Mouse (Mus musculus) kidney, postnatal 4 days (tissue): ENCODE measurements at regions not wholly inside any gene's neighbourhood (a gene's known extent, or its start where the extent isn't known, plus 50 kb on each side); places are given as distances from the start of the nearest gene placed in this dataset.
A peak's percentile ranks its signal among the peaks of the same experiment; 100 is the strongest.
"Not testable (repeated sequence)": the region's sequence is repeated elsewhere in the genome, so short reads cannot be mapped to it uniquely, and the experiment has no call there.

Experiments used
- DNase-seq, 2 experiments: peaks; one replicate each; pipeline ENCODE4 v3.0.0; 2021; ENCODE audit warnings: mixed read lengths in 2 of 2

GRCm38 (mm10) chr14:53299735-53300134 is 804.2 kb upstream of the Olfr1507 start:
- DNase-seq: not testable (repeated sequence)

DNA sequence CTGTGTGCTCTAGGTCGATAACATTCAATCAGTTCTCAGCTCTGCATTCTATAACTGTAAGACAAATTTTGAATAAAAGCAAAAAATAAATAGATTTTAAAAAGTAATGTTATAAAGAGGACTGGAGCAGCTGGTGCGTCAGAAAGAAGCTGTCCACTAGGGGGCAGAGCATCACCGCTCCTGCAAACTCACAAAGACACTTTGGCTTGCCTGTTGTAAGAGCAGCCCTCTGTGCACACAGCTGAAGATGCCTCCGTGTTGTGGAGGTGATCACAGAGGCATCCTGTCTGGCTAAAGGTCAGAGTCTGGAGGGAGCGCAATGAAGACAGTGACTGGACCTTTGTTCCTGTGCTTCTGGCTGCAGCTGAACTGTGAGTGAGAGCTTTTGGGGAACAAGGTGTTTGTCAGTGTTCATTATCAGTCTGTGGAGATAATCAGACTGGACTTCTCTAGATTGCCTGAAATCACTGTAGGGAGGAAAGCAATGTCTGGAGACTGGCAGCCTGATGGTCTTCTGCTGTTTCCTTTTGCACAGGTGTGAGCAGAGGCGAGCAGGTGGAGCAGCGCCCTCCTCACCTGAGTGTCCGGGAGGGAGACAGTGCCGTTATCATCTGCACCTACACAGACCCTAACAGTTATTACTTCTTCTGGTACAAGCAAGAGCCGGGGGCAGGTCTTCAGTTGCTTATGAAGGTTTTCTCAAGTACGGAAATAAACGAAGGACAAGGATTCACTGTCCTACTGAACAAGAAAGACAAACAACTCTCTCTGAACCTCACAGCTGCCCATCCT is 788.0 kb upstream of the Olfr1507 start:
- DNase-seq: not testable (repeated sequence)

- not testable (repeated sequence) for DNase-seq
Observed at GRCm38 (mm10) chr14:53273218-53273617, 777.7 kb upstream of the Olfr1507 start.

DNA sequence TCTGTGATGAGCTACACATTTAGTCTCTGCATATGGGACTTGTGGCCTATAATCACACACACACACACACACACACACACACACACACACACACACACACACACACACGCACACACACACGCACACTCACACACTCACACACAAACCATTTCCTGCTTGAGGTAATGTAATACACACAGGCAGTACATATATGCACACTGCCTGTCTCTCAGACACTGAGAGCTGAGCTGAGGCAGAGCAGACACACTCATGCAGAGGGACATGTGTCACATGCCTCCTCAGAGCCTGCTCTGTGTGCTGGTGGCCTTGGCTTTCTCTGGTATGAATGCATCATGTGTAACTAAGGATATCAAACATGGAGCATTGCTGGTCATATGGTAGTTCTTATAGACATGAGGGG is 772.1 kb upstream of the Olfr1507 start:
- DNase-seq: not testable (repeated sequence)

GRCm38 (mm10) chr14:53255962-53256361 is 760.4 kb upstream of the Olfr1507 start:
- DNase-seq: not testable (repeated sequence)

DNA sequence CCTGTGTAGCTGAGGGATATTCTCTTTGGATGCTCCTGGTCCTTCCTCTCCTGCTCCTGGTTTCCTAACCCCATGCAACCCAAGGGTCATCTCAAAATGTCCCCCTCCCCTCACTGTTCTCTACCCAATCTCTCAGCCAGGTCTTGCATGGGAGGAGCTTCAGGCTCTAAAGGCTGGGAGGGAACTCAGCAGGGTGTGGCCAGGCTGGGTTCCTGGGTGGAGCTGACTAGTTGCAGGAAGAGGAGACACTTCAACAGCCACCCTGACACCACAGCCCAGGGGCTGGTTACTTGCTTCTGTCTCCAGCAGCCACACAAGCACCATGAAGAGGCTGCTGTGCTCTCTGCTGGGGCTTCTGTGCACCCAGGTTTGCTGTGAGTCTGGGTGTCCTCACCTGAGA is 757.9 kb upstream of the Olfr1507 start:
- not testable (repeated sequence) for DNase-seq

DNA sequence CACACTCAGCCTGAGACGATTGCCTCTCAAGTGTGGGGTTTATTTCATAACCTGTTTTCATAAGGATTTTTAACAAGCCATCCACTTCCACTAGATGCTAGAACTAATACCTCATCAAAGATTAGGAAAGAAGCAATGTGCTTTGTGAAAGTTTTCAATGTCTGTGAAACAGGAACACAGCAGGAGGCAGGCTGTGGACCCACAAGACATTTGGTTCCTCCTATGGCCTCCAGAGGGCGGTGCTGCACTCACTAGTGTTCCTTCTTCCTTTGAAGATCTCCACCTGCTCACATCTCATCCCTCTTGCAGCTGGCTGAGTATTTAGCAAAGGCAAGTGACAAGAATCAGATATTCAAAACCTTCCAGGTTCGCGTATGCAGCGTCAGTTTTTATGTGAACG is 735.6 kb upstream of the Olfr1507 start:
- DNase-seq: not testable (repeated sequence)

- not testable (repeated sequence) for DNase-seq
Observed at GRCm38 (mm10) chr14:53224789-53225188, 729.2 kb upstream of the Olfr1507 start.

- DNase-seq: not testable (repeated sequence)
Observed at GRCm38 (mm10) chr14:53210554-53210953, 715.0 kb upstream of the Olfr1507 start.

- DNase-seq: not testable (repeated sequence)
Observed at GRCm38 (mm10) chr14:53209258-53209657, 713.7 kb upstream of the Olfr1507 start.

GRCm38 (mm10) chr14:53190931-53191330 is 695.4 kb upstream of the Olfr1507 start:
- DNase-seq: not testable (repeated sequence)

DNA sequence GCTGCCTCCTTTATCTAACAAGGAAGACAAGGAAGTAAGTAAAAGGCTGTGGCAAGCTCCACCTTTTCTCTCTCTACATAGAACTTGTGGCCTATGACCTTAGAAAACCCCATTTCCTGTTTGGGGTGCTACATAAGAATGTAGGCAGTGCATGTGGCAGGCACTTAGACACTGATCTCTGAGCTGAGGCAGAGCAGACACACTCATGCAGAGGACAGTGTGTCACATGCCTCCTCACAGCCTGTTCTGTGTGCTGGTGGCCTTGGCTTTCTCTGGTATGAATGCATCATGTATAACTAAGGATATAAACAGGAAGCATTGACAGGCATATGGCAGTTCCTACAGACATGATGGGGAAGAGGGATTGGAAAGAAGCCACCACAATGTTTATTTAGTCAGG is 678.5 kb upstream of the Olfr1507 start:
- not testable (repeated sequence) for DNase-seq

DNA sequence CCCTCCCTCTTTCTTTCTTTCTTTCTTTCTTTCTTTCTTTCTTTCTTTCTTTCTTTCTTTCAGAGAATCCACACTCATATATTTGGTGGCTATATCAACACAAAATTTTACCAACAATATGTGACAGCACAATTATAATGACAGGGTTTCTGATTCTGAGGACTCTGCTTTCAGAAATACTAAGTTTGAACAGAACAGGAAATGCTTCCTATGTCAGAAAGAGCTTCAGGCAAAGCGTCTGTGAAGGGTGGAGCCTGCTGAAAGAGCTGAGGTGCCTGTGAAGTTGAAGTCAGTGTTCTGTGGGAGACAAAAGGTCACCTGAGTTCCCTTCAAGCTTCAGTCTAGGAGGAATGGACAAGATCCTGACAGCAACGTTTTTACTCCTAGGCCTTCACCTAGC is 670.8 kb upstream of the Olfr1507 start:
- DNase-seq: not testable (repeated sequence)

DNA sequence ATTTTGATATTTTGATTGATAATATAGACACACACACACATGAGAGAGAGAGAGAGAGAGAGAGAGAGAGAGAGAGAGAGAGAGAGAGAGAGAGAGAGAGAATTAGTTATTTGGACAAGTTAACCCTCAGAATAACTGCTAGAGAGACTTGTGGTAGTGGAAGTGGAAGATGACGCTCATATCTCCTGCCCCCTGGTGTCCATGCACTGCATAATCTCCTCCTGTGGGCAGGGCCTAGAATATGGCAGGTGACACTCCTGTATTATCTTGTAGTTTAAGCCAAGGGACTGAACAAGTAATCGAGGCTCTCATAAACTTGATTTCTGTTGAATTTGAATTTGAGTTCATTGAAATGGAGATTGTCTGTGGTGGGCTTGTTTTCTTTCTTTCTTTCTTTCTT is 663.5 kb upstream of the Olfr1507 start:
- DNase-seq: not testable (repeated sequence)

DNA sequence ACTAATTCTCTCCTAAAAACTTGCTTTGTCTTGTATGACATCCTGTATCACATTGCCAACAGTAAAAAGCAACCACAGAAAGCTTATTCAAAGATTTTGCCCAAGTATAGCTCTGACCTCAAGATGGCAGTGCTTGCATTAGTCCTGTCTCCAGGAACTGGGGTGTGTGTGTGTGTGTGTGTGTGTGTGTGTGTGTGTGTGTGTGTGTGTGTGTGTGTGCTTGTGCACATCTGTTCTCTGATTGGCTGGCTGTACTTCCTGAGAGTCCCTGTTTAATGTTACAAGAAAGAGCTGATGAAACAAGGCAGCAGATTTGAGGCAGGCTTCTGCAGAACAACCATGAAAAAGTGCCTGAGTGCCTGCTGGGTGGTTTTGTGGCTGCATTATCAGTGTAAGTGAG is 639.2 kb upstream of the Olfr1507 start:
- peak; percentile 6 to 7 for DNase-seq

GRCm38 (mm10) chr14:53132390-53132789 is 636.8 kb upstream of the Olfr1507 start:
- peak; percentile 43 to 52 for DNase-seq

GRCm38 (mm10) chr14:53121704-53122103 is 626.2 kb upstream of the Olfr1507 start:
- DNase-seq: peak; percentile 60 to 63

- DNase-seq: not testable (repeated sequence)
Observed at GRCm38 (mm10) chr14:53109732-53110131, 614.2 kb upstream of the Olfr1507 start.

- DNase-seq: peak; percentile 6 to 9
Observed at GRCm38 (mm10) chr14:53101362-53101761, 605.8 kb upstream of the Olfr1507 start.

DNA sequence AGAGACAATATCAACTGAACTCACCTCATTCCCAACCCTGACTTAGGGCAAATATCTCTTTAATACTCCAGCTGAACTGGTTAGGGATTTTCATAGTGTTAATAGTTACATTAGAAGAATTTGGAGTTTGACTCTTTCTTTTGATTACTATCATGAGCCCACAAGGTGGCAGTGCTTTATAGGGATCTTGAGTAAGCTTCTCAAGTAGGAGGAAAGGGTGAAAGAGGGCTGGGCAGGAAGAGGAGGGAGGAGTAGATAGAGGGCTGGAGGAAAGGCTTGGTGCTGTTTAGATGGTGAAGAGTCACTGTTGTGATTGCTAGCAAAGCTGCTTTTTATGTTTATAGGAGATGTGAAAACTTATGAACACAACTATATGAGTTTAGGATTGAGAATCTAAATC is 595.4 kb upstream of the Olfr1507 start:
- not testable (repeated sequence) for DNase-seq

- not testable (repeated sequence) for DNase-seq
Observed at GRCm38 (mm10) chr14:53081853-53082252, 586.3 kb upstream of the Olfr1507 start.

DNA sequence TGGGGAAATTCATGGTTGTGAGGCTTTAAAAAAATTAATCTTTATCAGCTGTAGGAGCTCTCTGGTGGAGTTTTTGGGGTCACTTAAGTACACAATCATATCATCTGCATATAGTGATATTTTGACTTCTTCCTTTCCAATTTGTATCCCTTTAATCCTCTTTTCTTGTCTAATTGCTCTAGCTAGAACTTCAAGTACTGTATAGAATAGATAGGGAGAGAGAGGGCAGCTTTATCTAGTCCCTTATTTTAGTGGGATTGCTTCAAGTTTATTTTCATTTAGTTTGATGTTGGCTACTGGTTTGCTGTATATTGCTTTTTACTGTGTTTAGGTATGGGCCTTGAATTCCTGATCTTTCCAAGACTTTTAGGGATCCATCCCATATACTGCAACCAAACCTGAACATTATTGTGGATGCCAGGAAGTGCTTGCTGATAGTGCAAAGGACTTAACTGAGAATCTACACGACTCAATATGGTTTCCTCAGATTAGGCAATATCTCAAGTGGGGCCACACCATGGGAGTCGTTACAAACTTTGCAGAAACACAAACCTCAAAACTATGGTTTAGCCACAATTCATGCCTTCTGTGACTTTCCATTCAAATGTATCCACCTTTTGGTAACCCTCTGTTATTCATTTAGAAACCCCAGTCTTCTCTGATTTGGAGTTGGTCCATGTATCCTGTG is 585.6 kb upstream of the Olfr1507 start:
- not testable (repeated sequence) for DNase-seq

DNA sequence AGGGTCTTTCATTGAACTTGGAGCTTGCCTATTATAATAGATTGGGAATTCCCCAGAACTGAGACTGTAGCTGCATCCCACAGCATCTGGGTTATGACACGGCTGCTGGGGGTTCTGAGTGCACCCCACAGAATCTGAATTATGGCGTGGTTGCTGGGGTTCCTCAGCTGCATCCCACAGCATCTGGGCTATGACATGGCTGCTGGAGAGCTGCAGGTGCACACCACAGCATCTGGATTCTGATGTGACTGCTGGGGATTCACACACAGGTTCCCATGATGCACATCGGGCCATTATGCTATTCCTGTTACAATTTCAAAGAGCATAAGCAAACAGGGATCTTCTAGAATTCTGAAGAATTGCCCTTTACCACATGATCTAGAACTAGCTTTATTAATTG is 585.0 kb upstream of the Olfr1507 start:
- not testable (repeated sequence) for DNase-seq

- not testable (repeated sequence) for DNase-seq
Observed at GRCm38 (mm10) chr14:53075937-53076336, 580.4 kb upstream of the Olfr1507 start.
